Mouse (Mus musculus): ENCODE measurements at regions not wholly inside any gene's neighbourhood (a gene's known extent, or its start where the extent isn't known, plus 50 kb on each side); places are given as distances from the start of the nearest gene placed in this dataset.

GRCm38 (mm10) chr16:29838981-29839661, 225.1 kb upstream of the Hes1 start:
- TF ChIP-seq CTCF (IDR thresholded peaks at IDR 0.05; ENCODE audit: borderline replicate concordance, extremely low read depth, insufficient read depth, insufficient read length) = 0 out of 2 replicates have a peak, but pooled peaks have one; percentile 0
- no peak for TF ChIP-seq POLR2A (IDR thresholded peaks at IDR 0.05; ENCODE audit: borderline replicate concordance, extremely low read depth, insufficient read depth, insufficient read length, poor library complexity, severe bottlenecking)
- peak; percentile 89 for DNase-seq (ENCODE audit: low read depth)

DNA sequence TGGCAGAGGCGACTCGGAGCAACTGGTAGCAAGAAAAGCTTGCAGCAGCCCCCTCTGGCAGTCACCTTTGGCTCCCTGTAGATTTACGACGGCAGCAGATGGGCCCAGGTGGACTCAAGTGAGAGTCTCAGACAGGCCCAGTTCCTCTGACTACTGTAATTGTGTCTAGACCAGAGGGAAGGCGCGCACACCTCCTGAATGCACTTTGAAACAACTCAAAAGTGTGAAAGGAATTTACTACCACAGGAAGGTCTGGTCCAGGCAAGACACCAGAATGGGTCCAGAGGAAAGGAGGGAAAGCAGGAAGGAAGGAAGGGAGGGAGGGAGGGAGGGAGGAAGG, 224.6 kb upstream of the Hes1 start:
- TF ChIP-seq POLR2A (IDR thresholded peaks at IDR 0.05; ENCODE audit: borderline replicate concordance, extremely low read depth, insufficient read depth, insufficient read length, poor library complexity, severe bottlenecking) (no peak), CTCF (IDR thresholded peaks at IDR 0.05; ENCODE audit: borderline replicate concordance, extremely low read depth, insufficient read depth, insufficient read length) (no peak)
- no peak for DNase-seq (ENCODE audit: low read depth)

- no peak for TF ChIP-seq POLR2A (IDR thresholded peaks at IDR 0.05; ENCODE audit: borderline replicate concordance, extremely low read depth, insufficient read depth, insufficient read length, poor library complexity, severe bottlenecking)
- TF ChIP-seq CTCF (IDR thresholded peaks at IDR 0.05; ENCODE audit: borderline replicate concordance, extremely low read depth, insufficient read depth, insufficient read length) = no peak
- DNase-seq (ENCODE audit: low read depth) = no peak
These were observed 223.8 kb upstream of the Hes1 start for GRCm38 (mm10) chr16:29840412-29840811.

GRCm38 (mm10) chr16:29841132-29841531, 223.1 kb upstream of the Hes1 start:
- TF ChIP-seq POLR2A (IDR thresholded peaks at IDR 0.05; ENCODE audit: borderline replicate concordance, extremely low read depth, insufficient read depth, insufficient read length, poor library complexity, severe bottlenecking) (no peak), CTCF (IDR thresholded peaks at IDR 0.05; ENCODE audit: borderline replicate concordance, extremely low read depth, insufficient read depth, insufficient read length) (no peak)
- no peak for DNase-seq (ENCODE audit: low read depth)

- no peak for TF ChIP-seq POLR2A (IDR thresholded peaks at IDR 0.05; ENCODE audit: borderline replicate concordance, extremely low read depth, insufficient read depth, insufficient read length, poor library complexity, severe bottlenecking)
- no peak for TF ChIP-seq CTCF (IDR thresholded peaks at IDR 0.05; ENCODE audit: borderline replicate concordance, extremely low read depth, insufficient read depth, insufficient read length)
- no peak for DNase-seq (ENCODE audit: low read depth)
These were observed 222.1 kb upstream of the Hes1 start for GRCm38 (mm10) chr16:29842071-29842470.

DNA sequence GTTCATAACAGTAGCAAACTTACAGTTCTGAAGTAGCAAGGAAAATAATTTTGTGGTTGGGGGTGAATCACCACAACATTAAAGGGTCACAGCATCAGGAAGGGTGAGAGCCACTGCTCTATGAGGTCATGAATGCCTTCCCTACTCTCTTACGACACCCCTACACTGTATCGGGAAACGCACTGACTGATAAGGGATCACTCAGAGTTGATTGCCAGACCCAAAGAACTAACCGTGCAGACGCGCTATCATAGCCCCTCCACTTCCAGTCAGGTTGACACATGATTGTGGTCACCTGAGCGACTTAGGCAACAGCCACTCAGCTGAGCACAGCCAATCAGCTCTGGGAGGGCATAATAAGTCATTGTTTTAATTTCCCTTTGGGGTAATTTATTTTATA, 220.7 kb upstream of the Hes1 start:
- DNase-seq (ENCODE audit: low read depth) = no peak

GRCm38 (mm10) chr16:29844706-29845596, 219.2 kb upstream of the Hes1 start:
- TF ChIP-seq POLR2A (IDR thresholded peaks at IDR 0.05; ENCODE audit: borderline replicate concordance, extremely low read depth, insufficient read depth, insufficient read length, poor library complexity, severe bottlenecking) (no peak), CTCF (IDR thresholded peaks at IDR 0.05; ENCODE audit: borderline replicate concordance, extremely low read depth, insufficient read depth, insufficient read length) (no peak)
- DNase-seq (ENCODE audit: low read depth) = no peak

More for the DNA sequence above, 220.7 kb upstream of the Hes1 start:
- TF ChIP-seq CTCF (IDR thresholded peaks at IDR 0.05; ENCODE audit: borderline replicate concordance, extremely low read depth, insufficient read depth, insufficient read length) = no peak

DNA sequence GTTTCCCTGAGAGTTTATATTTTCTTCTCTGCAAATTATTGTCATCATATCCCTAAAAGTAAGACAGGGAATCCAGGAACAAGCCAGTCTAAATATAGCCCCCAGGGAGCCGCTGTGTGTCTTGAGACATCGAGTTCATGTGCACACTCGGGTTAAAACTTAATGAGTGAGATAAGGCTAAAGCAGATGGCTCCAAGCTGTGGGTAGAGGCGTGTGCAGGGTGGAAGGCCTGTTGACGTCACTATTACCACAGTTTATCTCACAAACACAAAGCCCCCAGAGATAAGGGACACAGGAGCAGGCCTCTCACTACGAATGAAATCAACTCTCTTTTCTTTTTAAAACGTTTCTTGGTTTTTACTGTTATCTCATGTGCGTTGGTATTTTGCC, 218.6 kb upstream of the Hes1 start:
- DNase-seq (ENCODE audit: low read depth) = no peak
- TF ChIP-seq POLR2A (IDR thresholded peaks at IDR 0.05; ENCODE audit: borderline replicate concordance, extremely low read depth, insufficient read depth, insufficient read length, poor library complexity, severe bottlenecking) = no peak
- no peak for TF ChIP-seq CTCF (IDR thresholded peaks at IDR 0.05; ENCODE audit: borderline replicate concordance, extremely low read depth, insufficient read depth, insufficient read length)

DNA sequence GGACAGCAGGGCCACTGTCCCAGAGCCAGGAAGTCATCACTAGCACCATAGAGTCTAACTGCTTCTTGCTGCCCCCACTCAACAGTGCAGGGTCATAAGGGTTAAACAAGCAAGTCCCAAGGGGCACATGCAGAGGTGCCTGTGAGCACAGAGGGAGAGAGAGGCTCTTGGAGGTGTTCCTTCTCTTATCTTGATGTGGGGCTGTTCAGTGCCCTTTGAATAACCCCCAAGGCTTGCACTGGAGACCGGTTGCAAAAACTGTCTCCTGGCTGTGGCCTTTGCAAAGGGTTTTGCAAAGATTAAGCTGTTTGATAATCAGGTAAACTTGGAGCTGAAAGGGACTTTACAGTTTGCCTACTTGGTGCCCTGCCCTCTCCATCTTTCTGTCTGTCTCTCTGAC, 217.1 kb upstream of the Hes1 start:
- TF ChIP-seq CTCF (IDR thresholded peaks at IDR 0.05; ENCODE audit: borderline replicate concordance, extremely low read depth, insufficient read depth, insufficient read length) (no peak), POLR2A (IDR thresholded peaks at IDR 0.05; ENCODE audit: borderline replicate concordance, extremely low read depth, insufficient read depth, insufficient read length, poor library complexity, severe bottlenecking) (no peak)

GRCm38 (mm10) chr16:29847734-29848133, 216.4 kb upstream of the Hes1 start:
- DNase-seq (ENCODE audit: low read depth) = no peak
- TF ChIP-seq POLR2A (IDR thresholded peaks at IDR 0.05; ENCODE audit: borderline replicate concordance, extremely low read depth, insufficient read depth, insufficient read length, poor library complexity, severe bottlenecking) = no peak
- TF ChIP-seq CTCF (IDR thresholded peaks at IDR 0.05; ENCODE audit: borderline replicate concordance, extremely low read depth, insufficient read depth, insufficient read length) = no peak

More for the DNA sequence above, 217.1 kb upstream of the Hes1 start:
- no peak for DNase-seq (ENCODE audit: low read depth)

GRCm38 (mm10) chr16:29848527-29848926, 215.7 kb upstream of the Hes1 start:
- TF ChIP-seq POLR2A (IDR thresholded peaks at IDR 0.05; ENCODE audit: borderline replicate concordance, extremely low read depth, insufficient read depth, insufficient read length, poor library complexity, severe bottlenecking) (no peak), CTCF (IDR thresholded peaks at IDR 0.05; ENCODE audit: borderline replicate concordance, extremely low read depth, insufficient read depth, insufficient read length) (peak; percentile 14; the same call in 1 of the 2 replicates)
- no peak for DNase-seq (ENCODE audit: low read depth)

DNA sequence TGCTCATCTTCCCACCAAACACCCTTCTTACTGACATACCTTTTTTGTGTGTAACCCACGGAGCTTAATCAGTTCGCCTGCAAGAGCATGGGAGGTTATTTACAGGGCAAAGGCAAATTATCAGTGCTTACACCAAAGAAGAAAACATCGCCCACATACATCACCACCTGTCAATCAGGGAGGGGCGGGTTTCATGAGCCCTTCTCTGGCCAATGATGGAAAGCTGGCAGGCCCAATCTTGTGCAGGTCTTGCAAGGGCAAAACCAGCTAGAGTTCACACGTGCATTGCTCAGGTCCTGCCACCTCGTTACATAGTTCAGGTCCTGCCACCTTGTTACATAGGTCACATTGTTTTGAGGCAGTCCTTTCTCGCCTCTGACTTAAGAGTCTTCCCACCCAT, 214.7 kb upstream of the Hes1 start:
- TF ChIP-seq POLR2A (IDR thresholded peaks at IDR 0.05; ENCODE audit: borderline replicate concordance, extremely low read depth, insufficient read depth, insufficient read length, poor library complexity, severe bottlenecking) (no peak), CTCF (IDR thresholded peaks at IDR 0.05; ENCODE audit: borderline replicate concordance, extremely low read depth, insufficient read depth, insufficient read length) (no peak)
- DNase-seq (ENCODE audit: low read depth) = no peak

All from brain, embryonic 14.5 days (tissue).